Mouse (Mus musculus): ENCODE data around the gene Cdkn2d. TPM values are rescaled to one million over a fixed set of nuclear protein-coding genes. Genes with fewer than 3 reads are reported as not detected.
"Not testable (repeated sequence)": the region's sequence is repeated elsewhere in the genome, so short reads cannot be mapped to it uniquely, and the experiment has no call there.

Cdkn2d gene
- total RNA-seq, 2 experiments from 2014 or later: 53.6 to 61.7 TPM

- DNase-seq (ENCODE audit: extremely low spot score in 1 of 2, low spot score in 1 of 2): no peak
These were observed 13.4 kb downstream of the Cdkn2d start for GRCm38 (mm10) chr9:21277776-21278175.

GRCm38 (mm10) chr9:21276307-21276706, 14.9 kb downstream of the Cdkn2d start:
- DNase-seq (ENCODE audit: extremely low spot score in 1 of 2, low spot score in 1 of 2): no peak

GRCm38 (mm10) chr9:21275727-21276126, 15.5 kb downstream of the Cdkn2d start:
- no peak for DNase-seq (ENCODE audit: extremely low spot score in 1 of 2, low spot score in 1 of 2)

GRCm38 (mm10) chr9:21275013-21275710, 16.0 kb downstream of the Cdkn2d start:
- no peak for DNase-seq (ENCODE audit: extremely low spot score in 1 of 2, low spot score in 1 of 2)

- no peak for DNase-seq (ENCODE audit: extremely low spot score in 1 of 2, low spot score in 1 of 2)
These were observed 16.9 kb downstream of the Cdkn2d start for GRCm38 (mm10) chr9:21274336-21274735.

GRCm38 (mm10) chr9:21273520-21274228, 17.5 kb downstream of the Cdkn2d start:
- no peak for DNase-seq (ENCODE audit: extremely low spot score in 1 of 2, low spot score in 1 of 2)

GRCm38 (mm10) chr9:21273094-21273493, 18.1 kb downstream of the Cdkn2d start:
- DNase-seq (ENCODE audit: extremely low spot score in 1 of 2, low spot score in 1 of 2): no peak

- DNase-seq (ENCODE audit: extremely low spot score in 1 of 2, low spot score in 1 of 2): no peak
These were observed 18.8 kb downstream of the Cdkn2d start for GRCm38 (mm10) chr9:21272391-21272790.

- not testable (repeated sequence) for DNase-seq (ENCODE audit: extremely low spot score in 1 of 2, low spot score in 1 of 2)
These were observed 21.6 kb downstream of the Cdkn2d start for GRCm38 (mm10) chr9:21269590-21269989.

- no peak for DNase-seq (ENCODE audit: extremely low spot score in 1 of 2, low spot score in 1 of 2)
These were observed 22.9 kb downstream of the Cdkn2d start for GRCm38 (mm10) chr9:21268305-21268704.

- DNase-seq (ENCODE audit: extremely low spot score in 1 of 2, low spot score in 1 of 2): no peak
These were observed 24.3 kb downstream of the Cdkn2d start for GRCm38 (mm10) chr9:21266889-21267288.

- no peak for DNase-seq (ENCODE audit: extremely low spot score in 1 of 2, low spot score in 1 of 2)
These were observed 25.6 kb downstream of the Cdkn2d start for GRCm38 (mm10) chr9:21265611-21266010.

GRCm38 (mm10) chr9:21265000-21265561, 26.1 kb downstream of the Cdkn2d start, which contains the start of gene Atg4d:
Gene Atg4d, plus strand, starts transcription at chr9:21265293.
- DNase-seq (ENCODE audit: extremely low spot score in 1 of 2, low spot score in 1 of 2): peak; percentile 88 to 89

GRCm38 (mm10) chr9:21264272-21264999, 26.8 kb downstream of the Cdkn2d start:
- DNase-seq (ENCODE audit: extremely low spot score in 1 of 2, low spot score in 1 of 2): no peak

- DNase-seq (ENCODE audit: extremely low spot score in 1 of 2, low spot score in 1 of 2): no peak
These were observed 29.4 kb downstream of the Cdkn2d start for GRCm38 (mm10) chr9:21261831-21262230.

- no peak for DNase-seq (ENCODE audit: extremely low spot score in 1 of 2, low spot score in 1 of 2)
These were observed 30.6 kb downstream of the Cdkn2d start for GRCm38 (mm10) chr9:21260491-21261040.

GRCm38 (mm10) chr9:21256349-21256748, 34.9 kb downstream of the Cdkn2d start:
- not testable (repeated sequence) for DNase-seq (ENCODE audit: extremely low spot score in 1 of 2, low spot score in 1 of 2)

- no peak for DNase-seq (ENCODE audit: extremely low spot score in 1 of 2, low spot score in 1 of 2)
These were observed 36.5 kb downstream of the Cdkn2d start for GRCm38 (mm10) chr9:21254690-21255089.

- DNase-seq (ENCODE audit: extremely low spot score in 1 of 2, low spot score in 1 of 2): no peak
These were observed 40.0 kb downstream of the Cdkn2d start for GRCm38 (mm10) chr9:21251116-21251735.

GRCm38 (mm10) chr9:21250509-21250908, 40.7 kb downstream of the Cdkn2d start:
- no peak for DNase-seq (ENCODE audit: extremely low spot score in 1 of 2, low spot score in 1 of 2)
